Mouse (Mus musculus): ENCODE measurements around the gene Zfp940.
A peak's percentile ranks its signal among the peaks of the same experiment; 100 is the strongest.

Zfp940 gene

GRCm38 (mm10) chr7:29807046-29807445 lies 46.4 kb downstream of the Zfp940 start:
- no peak for DNase-seq (ENCODE audit: low spot score)

- DNase-seq (ENCODE audit: low spot score): no peak
Measured at GRCm38 (mm10) chr7:29792906-29793305, 60.6 kb downstream of the Zfp940 start.

GRCm38 (mm10) chr7:29785888-29786287 lies 67.6 kb downstream of the Zfp940 start:
- DNase-seq (ENCODE audit: low spot score): no peak

- no peak for DNase-seq (ENCODE audit: low spot score)
Measured at GRCm38 (mm10) chr7:29785023-29785422, 68.4 kb downstream of the Zfp940 start.

- DNase-seq (ENCODE audit: low spot score): peak; percentile 25
Measured at GRCm38 (mm10) chr7:29783871-29784551, 69.5 kb downstream of the Zfp940 start, which contains the start of gene Zfp30. Zfp30 (plus strand) TSS chr7:29783998.
